13 mouse cellular contexts compared by ENCODE assay signal in genomic region chr11:96342576-96342930, GRCm38 (mm10). TPM values are rescaled to one million over a fixed set of nuclear protein-coding genes. Genes with fewer than 3 reads are reported as not detected.
DNase-seq lines count a peak whose midpoint lies in the region; ATAC-seq and TF ChIP-seq lines count a peak whose summit lies in the region.
"Had no signal": no experiment of that assay in that cellular context is flagged by ENCODE, and none has a peak within 500 bp of the region (broad histone marks: within the 10 kb centered on the region; RNA-seq: fewer than 3 reads in every experiment).

No protein-coding gene starts in this region.

- 12% methylated on average over 4 of the region's 4 CpGs for WGBS in heart, embryonic 14.5 days
- 1% methylated on average over 4 of the region's 4 CpGs for WGBS in midbrain, embryonic 11.5 days
- WGBS in midbrain, embryonic 13.5 days, result 1% methylated on average over 4 of the region's 4 CpGs
- 30% methylated on average over 4 of the region's 4 CpGs for WGBS in intestine, postnatal 0 days
- 12% methylated on average over 4 of the region's 4 CpGs for WGBS in stomach, postnatal 0 days

- H3K27ac ChIP-seq in heart, embryonic 14.5 days (replicated peaks in 1 of 2; ENCODE audit: control insufficient read depth in 1 of 2, insufficient read depth in 1 of 2, low read depth in 2 of 2, low read length in 2 of 2), result no peak overlapping the region
- no peak overlapping the region for H3K27ac ChIP-seq in midbrain, embryonic 11.5 days (ENCODE audit: low read depth, low read length)
- H3K27ac ChIP-seq in midbrain, embryonic 13.5 days, result no peak overlapping the region
- H3K27ac ChIP-seq in intestine, postnatal 0 days (ENCODE audit: low read depth, low read length), result no peak overlapping the region; the same call in 1 of the 2 replicates
- peak overlapping the region; percentile 94 for H3K27ac ChIP-seq in stomach, postnatal 0 days (replicated peaks)
- H3K27ac ChIP-seq: macrophage had no signal

- TF ChIP-seq EP300 in stomach, postnatal 0 days (optimal IDR thresholded peaks at IDR 0.05), result no peak

- peak overlapping the region; percentile 58 for H3K4me2 ChIP-seq in heart, embryonic 14.5 days (ENCODE audit: low read length)
- H3K4me2 ChIP-seq in midbrain, embryonic 11.5 days, result no peak overlapping the region
- no peak overlapping the region for H3K4me2 ChIP-seq in midbrain, embryonic 13.5 days (replicated peaks)
- peak overlapping the region; percentile 85 for H3K4me2 ChIP-seq in intestine, postnatal 0 days (replicated peaks; ENCODE audit: low read depth)
- H3K4me2 ChIP-seq in stomach, postnatal 0 days (replicated peaks; ENCODE audit: low read depth), result peak overlapping the region; percentile 71

- peaks cover 0 to 4% of the 10 kb centered on the region in 2 experiments; a peak in 2 of 4 replicates for H3K4me1 ChIP-seq in heart, embryonic 14.5 days (ENCODE audit: control insufficient read depth in 2 of 2, insufficient read depth in 2 of 2, low read length in 2 of 2)
- no peaks in the 10 kb centered on the region for H3K4me1 ChIP-seq in midbrain, embryonic 11.5 days (ENCODE audit: control insufficient read depth, insufficient read depth, low read length)
- H3K4me1 ChIP-seq in midbrain, embryonic 13.5 days (replicated peaks), result 0 out of 2 replicates have a peak, but pooled peaks cover 4% of the 10 kb centered on the region
- peaks cover 7% of the 10 kb centered on the region; the same call in 1 of the 2 replicates for H3K4me1 ChIP-seq in intestine, postnatal 0 days (replicated peaks; ENCODE audit: control insufficient read depth, insufficient read depth, low read length)
- H3K4me1 ChIP-seq in stomach, postnatal 0 days (replicated peaks; ENCODE audit: control insufficient read depth, insufficient read depth), result peaks cover 10% of the 10 kb centered on the region

- no peak overlapping the region for H3K4me3 ChIP-seq in heart, embryonic 14.5 days (ENCODE audit: control insufficient read depth in 1 of 2, insufficient read depth in 1 of 2, low read depth in 1 of 2, low read length in 2 of 2)
- no peak overlapping the region for H3K4me3 ChIP-seq in midbrain, embryonic 11.5 days (ENCODE audit: low read depth, low read length)
- no peak overlapping the region for H3K4me3 ChIP-seq in midbrain, embryonic 13.5 days (replicated peaks)
- H3K4me3 ChIP-seq in intestine, postnatal 0 days (ENCODE audit: low read depth, low read length), result peak overlapping the region; percentile 44; the same call in 1 of the 2 replicates
- H3K4me3 ChIP-seq in stomach, postnatal 0 days (ENCODE audit: low read depth, low read length), result peak overlapping the region; percentile 48

- H3K9ac ChIP-seq in heart, embryonic 14.5 days (ENCODE audit: low read length), result no peak overlapping the region
- H3K9ac ChIP-seq in midbrain, embryonic 11.5 days (ENCODE audit: low read length), result no peak overlapping the region
- H3K9ac ChIP-seq in midbrain, embryonic 13.5 days (replicated peaks), result no peak overlapping the region
- no peak overlapping the region for H3K9ac ChIP-seq in intestine, postnatal 0 days (ENCODE audit: low read depth, low read length)
- H3K9ac ChIP-seq in stomach, postnatal 0 days (ENCODE audit: low read length), result peak overlapping the region; percentile 82

- H3K36me3 ChIP-seq in heart, embryonic 14.5 days (ENCODE audit: control insufficient read depth, insufficient read depth, low read length), result no peaks in the 10 kb centered on the region
- no peaks in the 10 kb centered on the region for H3K36me3 ChIP-seq in midbrain, embryonic 11.5 days (ENCODE audit: control insufficient read depth, insufficient read depth, low read length)
- no peaks in the 10 kb centered on the region for H3K36me3 ChIP-seq in midbrain, embryonic 13.5 days
- no peaks in the 10 kb centered on the region; the same call in 1 of the 2 replicates for H3K36me3 ChIP-seq in intestine, postnatal 0 days (ENCODE audit: control insufficient read depth, insufficient read depth)
- H3K36me3 ChIP-seq in stomach, postnatal 0 days (ENCODE audit: control insufficient read depth, insufficient read depth, low read length), result no peaks in the 10 kb centered on the region; the same call in 1 of the 2 replicates

- no peak for TF ChIP-seq CTCF in intestine, postnatal 0 days (IDR thresholded peaks at IDR 0.05; ENCODE audit: low read depth)
- no peak for TF ChIP-seq CTCF in stomach, postnatal 0 days (IDR thresholded peaks at IDR 0.05; ENCODE audit: low read depth)

- DNase-seq in heart, adult 9 months (ENCODE audit: low spot score in 2 of 2), result no peak
- peak; percentile 93 for DNase-seq in midbrain, embryonic 11.5 days (ENCODE audit: low spot score, missing footprints)
- DNase-seq in stomach, postnatal 0 days (ENCODE audit: low spot score), result no peak
- no peak for DNase-seq in cerebellum, postnatal 36 days
- DNase-seq: thymus, postnatal 25 days had no signal

- no peaks in the 10 kb centered on the region for H3K9me3 ChIP-seq in heart, embryonic 14.5 days (ENCODE audit: control insufficient read depth, low read length)
- H3K9me3 ChIP-seq in midbrain, embryonic 11.5 days (ENCODE audit: control insufficient read depth, low read length), result no peaks in the 10 kb centered on the region
- H3K9me3 ChIP-seq in midbrain, embryonic 13.5 days, result no peaks in the 10 kb centered on the region
- H3K9me3 ChIP-seq in intestine, postnatal 0 days (ENCODE audit: control insufficient read depth), result no peaks in the 10 kb centered on the region
- H3K9me3 ChIP-seq in stomach, postnatal 0 days (ENCODE audit: control insufficient read depth, low read length), result no peaks in the 10 kb centered on the region

- peaks cover 97% of the 10 kb centered on the region for H3K27me3 ChIP-seq in heart, embryonic 14.5 days (ENCODE audit: control insufficient read depth, insufficient read depth, low read length)
- peaks cover 98% of the 10 kb centered on the region for H3K27me3 ChIP-seq in midbrain, embryonic 11.5 days (ENCODE audit: control insufficient read depth, insufficient read depth, low read length)
- H3K27me3 ChIP-seq in midbrain, embryonic 13.5 days, result peaks cover 98% of the 10 kb centered on the region
- peaks cover 40% of the 10 kb centered on the region for H3K27me3 ChIP-seq in intestine, postnatal 0 days (replicated peaks; ENCODE audit: control insufficient read depth, insufficient read depth, low read length)
- H3K27me3 ChIP-seq in stomach, postnatal 0 days (ENCODE audit: control insufficient read depth, insufficient read depth, low read length), result peaks cover 4% of the 10 kb centered on the region; the same call in 1 of the 2 replicates

- ATAC-seq in heart, embryonic 14.5 days (ENCODE audit: insufficient number of reproducible peaks, insufficient read depth, low FRiP score, low read depth), result no peak
- ATAC-seq in midbrain, embryonic 11.5 days (ENCODE audit: low FRiP score), result no peak
- no peak for ATAC-seq in midbrain, embryonic 13.5 days
- no peak for ATAC-seq in intestine, postnatal 0 days
- no peak for ATAC-seq in stomach, postnatal 0 days (ENCODE audit: low FRiP score, low TSS enrichment)
- ATAC-seq in monocyte, adult 5-6 weeks (replicated peaks; ENCODE audit: insufficient number of reproducible peaks, low FRiP score, low TSS enrichment, poor library complexity, severe bottlenecking), result no peak

RNA-seq across cellular contexts. Expression of gene Hoxb2, which starts 7.8 kb away (rescaled TPM):
- polyA plus RNA-seq in heart, embryonic 14.5 days (2014; fragmentation: Nextera tagmentation; extraction: Ambion mirVana), result 2.0 and 2.9 TPM in 2 replicates
- polyA plus RNA-seq in midbrain, embryonic 11.5 days (2014; fragmentation: Nextera tagmentation; extraction: Ambion mirVana), result not detected in 2 replicates
- 0.19 and 0.28 TPM in 2 replicates for polyA plus RNA-seq in midbrain, embryonic 13.5 days (2015; fragmentation: Nextera tagmentation; extraction: Ambion mirVana)
- 8.4 and 9.4 TPM in 2 replicates for polyA plus RNA-seq in intestine, postnatal 0 days (2015; fragmentation: Nextera tagmentation; extraction: Ambion mirVana)
- polyA plus RNA-seq in stomach, postnatal 0 days (2015; fragmentation: Nextera tagmentation; extraction: Ambion mirVana), result 12.2 and 13.4 TPM in 2 replicates
- not detected in 3 replicates for total RNA-seq in monocyte, adult 5-6 weeks (2017)
- total RNA-seq: left cerebral cortex, adult 18-20 months; neutrophil, adult 5-6 weeks had no signal
- polyA plus RNA-seq: frontal cortex, adult 2 months; macrophage had no signal

RNA-seq across cellular contexts. Expression of gene Hoxb3, which starts 19.4 kb away (rescaled TPM):
- 0.31 and 0.43 TPM in 2 replicates for polyA plus RNA-seq in heart, embryonic 14.5 days (2014; fragmentation: Nextera tagmentation; extraction: Ambion mirVana)
- not detected in 2 replicates for polyA plus RNA-seq in midbrain, embryonic 11.5 days (2014; fragmentation: Nextera tagmentation; extraction: Ambion mirVana)
- polyA plus RNA-seq in midbrain, embryonic 13.5 days (2015; fragmentation: Nextera tagmentation; extraction: Ambion mirVana), result 0.11 TPM in 1 of 2 replicates, not detected in the other
- 1.1 and 1.3 TPM in 2 replicates for polyA plus RNA-seq in intestine, postnatal 0 days (2015; fragmentation: Nextera tagmentation; extraction: Ambion mirVana)
- 0.94 and 0.97 TPM in 2 replicates for polyA plus RNA-seq in stomach, postnatal 0 days (2015; fragmentation: Nextera tagmentation; extraction: Ambion mirVana)
- 1.4 to 2.1 TPM (median 1.8 TPM) in 3 replicates for total RNA-seq in monocyte, adult 5-6 weeks (2017)
- total RNA-seq: left cerebral cortex, adult 18-20 months had no signal
- polyA plus RNA-seq: frontal cortex, adult 2 months had no signal

RNA-seq across cellular contexts. Expression of gene Hoxb1, which starts 23.0 kb away (rescaled TPM):
- 0.09 TPM in 1 of 2 replicates, not detected in the other for polyA plus RNA-seq in heart, embryonic 14.5 days (2014; fragmentation: Nextera tagmentation; extraction: Ambion mirVana)
- polyA plus RNA-seq in midbrain, embryonic 11.5 days (2014; fragmentation: Nextera tagmentation; extraction: Ambion mirVana), result not detected in 2 replicates
- polyA plus RNA-seq in midbrain, embryonic 13.5 days (2015; fragmentation: Nextera tagmentation; extraction: Ambion mirVana), result not detected in 2 replicates
- polyA plus RNA-seq in intestine, postnatal 0 days (2015; fragmentation: Nextera tagmentation; extraction: Ambion mirVana), result not detected in 2 replicates
- 0.06 TPM in 1 of 2 replicates, not detected in the other for polyA plus RNA-seq in stomach, postnatal 0 days (2015; fragmentation: Nextera tagmentation; extraction: Ambion mirVana)
- total RNA-seq in monocyte, adult 5-6 weeks (2017), result not detected in 3 replicates
- total RNA-seq: left cerebral cortex, adult 18-20 months; neutrophil, adult 5-6 weeks had no signal
- polyA plus RNA-seq: frontal cortex, adult 2 months; macrophage had no signal

RNA-seq across cellular contexts. Expression of gene Hoxb4, which starts 24.5 kb away (rescaled TPM):
- 0.09 and 0.15 TPM in 2 replicates for polyA plus RNA-seq in heart, embryonic 14.5 days (2014; fragmentation: Nextera tagmentation; extraction: Ambion mirVana)
- not detected in 2 replicates for polyA plus RNA-seq in midbrain, embryonic 11.5 days (2014; fragmentation: Nextera tagmentation; extraction: Ambion mirVana)
- not detected in 2 replicates for polyA plus RNA-seq in midbrain, embryonic 13.5 days (2015; fragmentation: Nextera tagmentation; extraction: Ambion mirVana)
- 1.1 and 1.5 TPM in 2 replicates for polyA plus RNA-seq in intestine, postnatal 0 days (2015; fragmentation: Nextera tagmentation; extraction: Ambion mirVana)
- 1.2 and 1.6 TPM in 2 replicates for polyA plus RNA-seq in stomach, postnatal 0 days (2015; fragmentation: Nextera tagmentation; extraction: Ambion mirVana)
- total RNA-seq in monocyte, adult 5-6 weeks (2017), result 4.7 to 6.6 TPM (median 5.2 TPM) in 3 replicates
- total RNA-seq: left cerebral cortex, adult 18-20 months had no signal
- polyA plus RNA-seq: frontal cortex, adult 2 months had no signal

RNA-seq across cellular contexts. Expression of gene Hoxb5, which starts 39.4 kb away (rescaled TPM):
- polyA plus RNA-seq in heart, embryonic 14.5 days (2014; fragmentation: Nextera tagmentation; extraction: Ambion mirVana), result 0.27 TPM in 1 of 2 replicates, not detected in the other
- polyA plus RNA-seq in midbrain, embryonic 11.5 days (2014; fragmentation: Nextera tagmentation; extraction: Ambion mirVana), result not detected in 2 replicates
- 0.08 TPM in 1 of 2 replicates, not detected in the other for polyA plus RNA-seq in midbrain, embryonic 13.5 days (2015; fragmentation: Nextera tagmentation; extraction: Ambion mirVana)
- 14.7 and 15.8 TPM in 2 replicates for polyA plus RNA-seq in intestine, postnatal 0 days (2015; fragmentation: Nextera tagmentation; extraction: Ambion mirVana)
- 7.5 and 8.2 TPM in 2 replicates for polyA plus RNA-seq in stomach, postnatal 0 days (2015; fragmentation: Nextera tagmentation; extraction: Ambion mirVana)
- not detected in 3 replicates for total RNA-seq in monocyte, adult 5-6 weeks (2017)
- total RNA-seq: left cerebral cortex, adult 18-20 months; neutrophil, adult 5-6 weeks had no signal
- polyA plus RNA-seq: frontal cortex, adult 2 months; macrophage had no signal

Comparison
In these comparisons a context has a peak if more than half of its experiments do, and no peak if none do; other contexts are left out.
1. H3K4me2 ChIP-seq: peak in heart, embryonic 14.5 days (single experiment), intestine, postnatal 0 days (single experiment) and stomach, postnatal 0 days (single experiment); none in midbrain, embryonic 11.5 days (single experiment) and midbrain, embryonic 13.5 days (single experiment).
2. H3K4me3 ChIP-seq: peak in intestine, postnatal 0 days (single experiment) and stomach, postnatal 0 days (single experiment); none in heart, embryonic 14.5 days (0 of 2), midbrain, embryonic 11.5 days (single experiment) and midbrain, embryonic 13.5 days (single experiment).